Mouse (Mus musculus) midbrain, postnatal 0 days (tissue): ENCODE measurements around the gene 5730522E02Rik. TPM values are rescaled to one million over a fixed set of nuclear protein-coding genes. Genes with fewer than 3 reads are reported as not detected.

Source experiments
- ATAC-seq: fragments of 200-750 bp; cut with Nextera tagmentation; 2 replicates; pipeline ENCODE4 v1.8.0; 2017; ENCODE audit warnings: moderate number of reproducible peaks, mild to moderate bottlenecking, moderate TSS enrichment, moderate library complexity; ENCODE audit not compliant: low FRiP score
- DNase-seq: peaks from one replicate; pipeline ENCODE4 v3.0.0-alpha.2; 2015; ENCODE audit warnings: low spot score
- H3K27ac ChIP-seq: fragments of 300-500 bp; sonication (generic); 2 replicates; pipeline ENCODE4 v1.5.1; 2014; ENCODE audit warnings: low read depth, mild to moderate bottlenecking, low read length, mixed read lengths
- H3K27me3 ChIP-seq: fragments of 300-500 bp; sonication (generic); 2 replicates; pipeline ENCODE4 v1.6.1; 2014; ENCODE audit warnings: low read length, control low read depth, mixed read lengths; ENCODE audit not compliant: insufficient read depth
- H3K36me3 ChIP-seq: fragments of 300-500 bp; sonication (generic); 2 replicates; pipeline ENCODE4 v1.6.1; 2014; ENCODE audit warnings: low read length, control low read depth, mixed read lengths; ENCODE audit not compliant: insufficient read depth
- H3K4me1 ChIP-seq: fragments of 300-500 bp; sonication (generic); 2 replicates; pipeline ENCODE4 v1.6.1; 2014; ENCODE audit warnings: mild to moderate bottlenecking, control low read depth, antibody characterized with exemption, low read length, mixed read lengths; ENCODE audit not compliant: insufficient read depth
- H3K4me2 ChIP-seq: fragments of 300-500 bp; sonication (generic); 2 replicates; pipeline ENCODE4 v1.6.1; 2014; ENCODE audit warnings: low read depth, mild to moderate bottlenecking, low read length, mixed read lengths; ENCODE audit not compliant: poor library complexity, severe bottlenecking
- H3K4me3 ChIP-seq: fragments of 300-500 bp; sonication (generic); 2 replicates; pipeline ENCODE4 v1.5.1; 2014; ENCODE audit warnings: low read depth, mild to moderate bottlenecking, low read length, moderate library complexity
- H3K9ac ChIP-seq: fragments of 300-500 bp; sonication (generic); replicated peaks from 2 replicates; pipeline ENCODE4 v1.6.1; 2014; ENCODE audit warnings: mild to moderate bottlenecking, low read length, moderate library complexity, mixed read lengths; ENCODE audit not compliant: poor library complexity, severe bottlenecking
- H3K9me3 ChIP-seq: fragments of 300-500 bp; sonication (generic); 2 replicates; pipeline ENCODE4 v1.6.1; 2016; ENCODE audit warnings: low read length, control low read depth
- CTCF ChIP-seq: IDR thresholded peaks from 2 replicates; pipeline ENCODE4 v1.5.1; 2016; ENCODE audit warnings: antibody characterized with exemption, mild to moderate bottlenecking
- WGBS: fragments of 180-500 bp; shearing (Covaris S2); extraction: QIAGEN DNeasy Blood & Tissue Kit; methylation state at CpG from one replicate; pipeline ENCODE4 v1.1.7; 2014; 5-methylcytosine and 5-hydroxymethylcytosine counted together
- polyA plus RNA-seq: library from polyadenylated mRNA; unstranded; fragments of >200 nt; fragmentation: Nextera tagmentation; extraction: Ambion mirVana; gene quantifications from 2 replicates; pipeline ENCODE4 v1.2.1, GENCODE M21; 2015
- total RNA-seq: library from RNA; depleted of rRNA; stranded (reverse); fragments of >200 nt; gene quantifications from 2 replicates; pipeline ENCODE4 v1.2.3, GENCODE M21; 2014

5730522E02Rik gene
- total and polyA plus RNA-seq, 2 experiments from 2014 or later, result 5.6 to 12.7 TPM

GRCm38 (mm10) chr11:25644767-25645622 is 565.6 kb downstream of the 5730522E02Rik start:
- peak overlapping the region; percentile 37 for H3K4me2 ChIP-seq
- H3K36me3 ChIP-seq, result no peaks in the 10 kb centered on the region
- H3K4me1 ChIP-seq, result no peaks in the 10 kb centered on the region
- peak overlapping the region; percentile 4; the same call in 1 of the 2 replicates for H3K4me3 ChIP-seq
- H3K9me3 ChIP-seq, result no peaks in the 10 kb centered on the region
- no peaks in the 10 kb centered on the region for H3K27me3 ChIP-seq
- 41% methylated on average over 22 of the region's 22 CpGs for WGBS
- no peak overlapping the region for H3K9ac ChIP-seq
- TF ChIP-seq CTCF, result no peak
- ATAC-seq, result no peak
- DNase-seq, result peak; percentile 58
- H3K27ac ChIP-seq, result 0 out of 2 replicates have a peak overlapping the region, but pooled peaks have one; percentile 26

- Histone ChIP-seq H3K36me3 (no peaks in the 10 kb centered on the region), H3K9ac (no peak overlapping the region), H3K4me3 (no peak overlapping the region), H3K4me1 (no peaks in the 10 kb centered on the region), H3K27ac (no peak overlapping the region), H3K27me3 (no peaks in the 10 kb centered on the region), H3K9me3 (no peaks in the 10 kb centered on the region), H3K4me2 (no peak overlapping the region)
- 42% methylated on average over 2 of the region's 2 CpGs for WGBS
- TF ChIP-seq CTCF, result no peak
- DNase-seq, result no peak
- ATAC-seq, result no peak
Observed at GRCm38 (mm10) chr11:25606886-25607285, 603.7 kb downstream of the 5730522E02Rik start.

- Histone ChIP-seq H3K9ac (no peak overlapping the region), H3K27me3 (no peaks in the 10 kb centered on the region), H3K9me3 (no peaks in the 10 kb centered on the region), H3K27ac (no peak overlapping the region), H3K4me3 (no peak overlapping the region), H3K36me3 (no peaks in the 10 kb centered on the region), H3K4me1 (no peaks in the 10 kb centered on the region), H3K4me2 (no peak overlapping the region)
- 81% methylated on average over 5 of the region's 5 CpGs for WGBS
- DNase-seq (no peak), ATAC-seq (no peak)
- no peak for TF ChIP-seq CTCF
Observed at GRCm38 (mm10) chr11:25600030-25600429, 610.5 kb downstream of the 5730522E02Rik start.

GRCm38 (mm10) chr11:25595303-25595702 is 615.3 kb downstream of the 5730522E02Rik start:
- DNase-seq (no peak), ATAC-seq (no peak)
- TF ChIP-seq CTCF, result no peak
- no peaks in the 10 kb centered on the region for H3K9me3 ChIP-seq
- H3K4me3 ChIP-seq, result no peak overlapping the region
- H3K27ac ChIP-seq, result no peak overlapping the region
- H3K4me2 ChIP-seq, result no peak overlapping the region
- H3K27me3 ChIP-seq, result no peaks in the 10 kb centered on the region
- H3K9ac ChIP-seq, result no peak overlapping the region
- WGBS, result 14% methylated on average over 6 of the region's 6 CpGs
- no peaks in the 10 kb centered on the region for H3K36me3 ChIP-seq
- H3K4me1 ChIP-seq, result no peaks in the 10 kb centered on the region

GRCm38 (mm10) chr11:25594780-25595179 is 615.8 kb downstream of the 5730522E02Rik start:
- Histone ChIP-seq H3K4me1 (no peaks in the 10 kb centered on the region), H3K4me3 (no peak overlapping the region)
- no peak for TF ChIP-seq CTCF

GRCm38 (mm10) chr11:25592268-25592667 is 618.3 kb downstream of the 5730522E02Rik start:
- H3K4me1 ChIP-seq, result no peaks in the 10 kb centered on the region
- no peaks in the 10 kb centered on the region for H3K36me3 ChIP-seq
- no peak overlapping the region for H3K4me2 ChIP-seq
- no peak overlapping the region for H3K4me3 ChIP-seq
- no peak overlapping the region for H3K27ac ChIP-seq
- no peak overlapping the region for H3K9ac ChIP-seq
- DNase-seq (no peak), ATAC-seq (no peak)
- TF ChIP-seq CTCF, result no peak
- H3K9me3 ChIP-seq, result no peaks in the 10 kb centered on the region
- WGBS, result 20% methylated on average over 3 of the region's 3 CpGs
- H3K27me3 ChIP-seq, result no peaks in the 10 kb centered on the region

More at GRCm38 (mm10) chr11:25594780-25595179, 615.8 kb downstream of the 5730522E02Rik start:
- Histone ChIP-seq H3K4me2 (no peak overlapping the region), H3K27me3 (no peaks in the 10 kb centered on the region), H3K9me3 (no peaks in the 10 kb centered on the region), H3K27ac (no peak overlapping the region), H3K9ac (no peak overlapping the region), H3K36me3 (no peaks in the 10 kb centered on the region)
- no peak for DNase-seq
- ATAC-seq, result no peak
- WGBS, result 57% methylated on average over 3 of the region's 3 CpGs
